Mouse (Mus musculus): Measurements from ENCODE around the gene Zfp626.
"Not testable (repeated sequence)": the region's sequence is repeated elsewhere in the genome, so short reads cannot be mapped to it uniquely, and the experiment has no call there.

Gene Zfp626

GRCm38 (mm10) chr7:27860396-27861235 lies 53.6 kb downstream of the Zfp626 start:
- DNase-seq (ENCODE audit: low read depth, low spot score): peak; percentile 78

- DNase-seq (ENCODE audit: low read depth, low spot score): not testable (repeated sequence)
These were observed 55.6 kb downstream of the Zfp626 start for GRCm38 (mm10) chr7:27862578-27862977.

Measured in R1 (cell line).